Comparison of ENCODE assay signal across 19 mouse cellular contexts in genomic region chr9:57342906-57343474, GRCm38 (mm10).
DNase-seq lines count a peak whose midpoint lies in the region; ATAC-seq and TF ChIP-seq lines count a peak whose summit lies in the region.
"Had no signal": no experiment of that assay in that cellular context is flagged by ENCODE, and none has a peak within 500 bp of the region (broad histone marks: within the 10 kb centered on the region; RNA-seq: fewer than 3 reads in every experiment).

No protein-coding gene starts in this region.

- H3K4me3 ChIP-seq in intestine, embryonic 15.5 days (replicated peaks) = no peak overlapping the region
- no peak overlapping the region for H3K4me3 ChIP-seq in intestine, postnatal 0 days (ENCODE audit: low read depth, low read length)
- no peak overlapping the region for H3K4me3 ChIP-seq in intestine, embryonic 16.5 days (ENCODE audit: low read length)
- H3K4me3 ChIP-seq: forebrain, embryonic 13.5 days; hindbrain, embryonic 10.5 days; limb, embryonic 12.5 days; liver, embryonic 15.5 days; midbrain, embryonic 12.5 days had no signal

- no peak for TF ChIP-seq CTCF in intestine, postnatal 0 days (IDR thresholded peaks at IDR 0.05; ENCODE audit: low read depth)

- ATAC-seq in intestine, embryonic 15.5 days = 0 out of 2 replicates have a peak, but pooled peaks have one; percentile 39
- ATAC-seq in intestine, postnatal 0 days = no peak
- peak; percentile 40; the same call in 1 of the 2 replicates for ATAC-seq in intestine, embryonic 16.5 days
- ATAC-seq: forebrain, embryonic 13.5 days; hindbrain, embryonic 16.5 days had no signal

- H3K4me2 ChIP-seq in intestine, embryonic 15.5 days (replicated peaks) = no peak overlapping the region
- no peak overlapping the region; the same call in 1 of the 2 replicates for H3K4me2 ChIP-seq in intestine, postnatal 0 days (replicated peaks; ENCODE audit: low read depth)
- no peak overlapping the region for H3K4me2 ChIP-seq in intestine, embryonic 16.5 days (ENCODE audit: low read depth, low read length)
- H3K4me2 ChIP-seq: forebrain, embryonic 13.5 days; limb, embryonic 12.5 days; liver, embryonic 15.5 days; midbrain, embryonic 12.5 days had no signal

- H3K9ac ChIP-seq in intestine, embryonic 15.5 days = no peak overlapping the region
- H3K9ac ChIP-seq in intestine, postnatal 0 days (ENCODE audit: low read depth, low read length) = no peak overlapping the region
- H3K9ac ChIP-seq in intestine, embryonic 16.5 days (ENCODE audit: low read depth, low read length) = no peak overlapping the region
- H3K9ac ChIP-seq: forebrain, embryonic 13.5 days; limb, embryonic 12.5 days; liver, embryonic 15.5 days; midbrain, embryonic 12.5 days had no signal

- H3K27me3 ChIP-seq in intestine, embryonic 15.5 days (replicated peaks) = no peaks in the 10 kb centered on the region
- H3K27me3 ChIP-seq in intestine, postnatal 0 days (replicated peaks; ENCODE audit: control insufficient read depth, insufficient read depth, low read length) = no peaks in the 10 kb centered on the region
- H3K27me3 ChIP-seq in intestine, embryonic 16.5 days (replicated peaks; ENCODE audit: control insufficient read depth, insufficient read depth, low read length) = no peaks in the 10 kb centered on the region
- H3K27me3 ChIP-seq: forebrain, embryonic 13.5 days; limb, embryonic 12.5 days; midbrain, embryonic 12.5 days had no signal

- WGBS in intestine, embryonic 15.5 days = 42% methylated on average over 6 of the region's 6 CpGs
- WGBS in intestine, postnatal 0 days = 45% methylated on average over 6 of the region's 6 CpGs
- WGBS in intestine, embryonic 16.5 days = 56% methylated on average over 6 of the region's 6 CpGs

- no peaks in the 10 kb centered on the region for H3K9me3 ChIP-seq in intestine, embryonic 15.5 days
- H3K9me3 ChIP-seq in intestine, postnatal 0 days (ENCODE audit: control insufficient read depth) = no peaks in the 10 kb centered on the region
- H3K9me3 ChIP-seq in intestine, embryonic 16.5 days (ENCODE audit: control insufficient read depth, low read length) = no peaks in the 10 kb centered on the region
- H3K9me3 ChIP-seq: forebrain, embryonic 13.5 days; hindbrain, embryonic 10.5 days; limb, embryonic 12.5 days; liver, embryonic 15.5 days; midbrain, embryonic 12.5 days had no signal

- no peak overlapping the region for H3K27ac ChIP-seq in intestine, embryonic 15.5 days
- no peak overlapping the region for H3K27ac ChIP-seq in intestine, postnatal 0 days (ENCODE audit: low read depth, low read length)
- peak overlapping the region; percentile 24; the same call in 1 of the 2 replicates for H3K27ac ChIP-seq in intestine, embryonic 16.5 days (ENCODE audit: low read length)
- H3K27ac ChIP-seq: forebrain, embryonic 13.5 days; hindbrain, embryonic 10.5 days; limb, embryonic 12.5 days; liver, embryonic 15.5 days; midbrain, embryonic 12.5 days had no signal

- peak; percentile 13 to 16 for DNase-seq in kidney, postnatal 4 days
- DNase-seq in kidney, adult 11 months = no peak
- DNase-seq in lung, postnatal 10 days = peak; percentile 37
- no peak for DNase-seq in lung, postnatal 36 days
- no peak for DNase-seq in gastrocnemius, postnatal 10 days
- DNase-seq: adrenal gland, adult 8-10 months; cerebellum, adult 2 months; cerebellum, postnatal 14 days; gastrocnemius, postnatal 14 days; heart, postnatal 14 days had no signal

- H3K36me3 ChIP-seq in intestine, embryonic 15.5 days = no peaks in the 10 kb centered on the region
- H3K36me3 ChIP-seq in intestine, postnatal 0 days (ENCODE audit: control insufficient read depth, insufficient read depth) = no peaks in the 10 kb centered on the region
- no peaks in the 10 kb centered on the region for H3K36me3 ChIP-seq in intestine, embryonic 16.5 days (ENCODE audit: control insufficient read depth, insufficient read depth, low read length)
- H3K36me3 ChIP-seq: hindbrain, embryonic 10.5 days; limb, embryonic 12.5 days; liver, embryonic 15.5 days; midbrain, embryonic 12.5 days had no signal

- peaks cover 16% of the 10 kb centered on the region for H3K4me1 ChIP-seq in intestine, embryonic 15.5 days (replicated peaks)
- no peaks in the 10 kb centered on the region for H3K4me1 ChIP-seq in intestine, postnatal 0 days (replicated peaks; ENCODE audit: control insufficient read depth, insufficient read depth, low read length)
- peaks cover 13% of the 10 kb centered on the region for H3K4me1 ChIP-seq in intestine, embryonic 16.5 days (ENCODE audit: control insufficient read depth, insufficient read depth, low read length)
- H3K4me1 ChIP-seq: forebrain, embryonic 13.5 days; hindbrain, embryonic 10.5 days; limb, embryonic 12.5 days; midbrain, embryonic 12.5 days had no signal

Comparison
In these comparisons a context has a peak if more than half of its experiments do, and no peak if none do; other contexts are left out.
1. DNase-seq: peak in kidney, postnatal 4 days (2 of 2) and lung, postnatal 10 days (single experiment); none in kidney, adult 11 months (single experiment), lung, postnatal 36 days (single experiment) and gastrocnemius, postnatal 10 days (single experiment).